Mouse (Mus musculus): ENCODE results near the gene Sp7. TPM values are rescaled to one million over a fixed set of nuclear protein-coding genes. Genes with fewer than 3 reads are reported as not detected.
"Not testable (repeated sequence)": the region's sequence is repeated elsewhere in the genome, so short reads cannot be mapped to it uniquely, and the experiment has no call there.

Gene Sp7
- total RNA-seq, 2 experiments from 2014 or later, result not detected

GRCm38 (mm10) chr15:102350942-102351291 lies 16.1 kb downstream of the Sp7 start:
- no peak for DNase-seq
- intact Hi-C loops (cut with DNase I), result no loop called here

DNA sequence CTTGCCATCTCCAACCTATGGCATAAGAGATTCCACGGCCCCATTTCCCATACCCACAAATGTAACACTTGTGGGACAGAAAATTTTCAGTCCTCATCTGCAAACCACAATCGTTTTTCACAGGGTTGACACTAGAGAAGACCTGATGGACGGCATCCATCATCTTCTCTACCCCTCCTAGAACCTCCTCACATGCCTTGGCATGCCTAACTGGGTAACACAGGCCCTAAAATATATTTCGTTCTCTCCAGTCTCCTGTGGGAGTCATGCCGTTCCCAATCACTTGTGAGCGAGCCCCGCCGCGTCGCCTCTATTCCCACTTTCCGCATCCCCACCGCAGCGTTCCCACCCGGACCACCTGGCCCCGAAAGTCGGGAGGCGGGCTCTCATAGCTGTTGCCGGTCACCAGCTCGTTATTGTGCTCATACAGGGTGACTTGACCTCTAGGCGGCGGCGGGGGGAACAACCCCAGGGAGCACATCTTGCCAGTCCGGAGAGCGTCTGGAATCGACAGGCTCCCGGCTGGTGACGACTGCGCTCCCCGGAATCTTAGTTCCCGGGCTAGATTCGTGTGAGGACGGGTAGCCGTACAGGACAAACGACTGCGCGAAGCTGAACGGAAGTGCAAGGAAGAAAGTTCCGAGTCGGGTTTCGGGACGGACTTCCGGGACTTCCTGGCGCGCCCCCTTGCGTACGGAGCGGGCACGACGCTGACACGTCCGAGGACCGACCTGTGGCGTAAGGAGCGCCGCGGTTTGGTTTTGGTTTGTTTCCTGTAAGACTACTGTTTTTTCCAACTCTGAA lies 16.6 kb downstream of the Sp7 start, which contains the start of gene Aaas:
Gene Aaas, minus strand, starts transcription at position 634 of the 804 bp plus-strand sequence.
- intact Hi-C loops (cut with DNase I), result no loop called here
- peak; percentile 96 to 97 for DNase-seq

- no peak for DNase-seq
- intact Hi-C loops (cut with DNase I), result no loop called here
Measured at GRCm38 (mm10) chr15:102346444-102346843, 20.5 kb downstream of the Sp7 start.

DNA sequence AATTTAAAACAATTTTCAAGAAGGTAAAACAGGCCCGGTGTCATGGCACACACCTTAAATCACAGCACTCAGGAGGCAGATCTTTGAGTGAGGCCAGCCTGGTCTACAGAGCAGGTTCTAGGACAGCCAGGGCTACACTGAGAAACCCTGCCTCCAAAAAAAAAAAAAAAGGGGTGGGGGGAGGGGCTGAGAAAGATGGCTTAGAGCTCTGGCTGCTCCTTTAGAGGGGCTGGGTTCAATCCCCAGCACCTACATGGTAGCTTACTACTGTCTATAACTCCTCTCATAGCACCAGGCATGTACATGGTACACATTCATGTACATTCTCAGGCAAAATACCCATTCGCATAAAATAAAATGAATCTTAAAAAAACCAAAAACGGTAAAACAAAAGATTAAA lies 22.5 kb downstream of the Sp7 start:
- intact Hi-C loops (cut with DNase I), result loop anchor here (5.0 kb wide), 1 partner anchor 78 kb away; no protein-coding TSS in a partner anchor

DNA sequence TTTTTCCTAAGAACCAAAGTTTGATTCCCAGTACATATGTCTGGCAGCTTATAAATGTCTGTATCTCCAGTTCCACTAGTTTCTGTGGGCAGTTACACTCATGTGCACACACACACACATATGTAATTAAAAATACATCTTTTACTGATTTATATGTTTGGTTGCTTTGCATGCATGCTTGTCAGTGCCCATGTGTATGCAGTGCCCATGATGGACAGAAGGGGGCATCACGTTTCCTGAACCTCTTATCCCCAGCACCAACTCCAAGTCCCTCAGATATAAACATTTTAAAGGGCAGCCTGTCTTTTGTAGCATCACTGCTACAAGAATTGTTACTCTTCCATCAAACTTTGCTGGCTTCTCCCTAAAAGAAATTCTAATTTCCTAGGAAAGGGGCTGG lies 25.4 kb downstream of the Sp7 start:
- peak; percentile 43 to 66 for DNase-seq
- intact Hi-C loops (cut with DNase I), result loop anchor here (5.0 kb wide), 1 partner anchor 81 kb away; no protein-coding TSS in a partner anchor

More for the DNA sequence above, 22.5 kb downstream of the Sp7 start:
- DNase-seq, result no peak

GRCm38 (mm10) chr15:102339612-102340011 lies 27.4 kb downstream of the Sp7 start:
- intact Hi-C loops (cut with DNase I), result loop anchor here (5.0 kb wide), 1 partner anchor 83 kb away; no protein-coding TSS in a partner anchor
- no peak for DNase-seq

DNA sequence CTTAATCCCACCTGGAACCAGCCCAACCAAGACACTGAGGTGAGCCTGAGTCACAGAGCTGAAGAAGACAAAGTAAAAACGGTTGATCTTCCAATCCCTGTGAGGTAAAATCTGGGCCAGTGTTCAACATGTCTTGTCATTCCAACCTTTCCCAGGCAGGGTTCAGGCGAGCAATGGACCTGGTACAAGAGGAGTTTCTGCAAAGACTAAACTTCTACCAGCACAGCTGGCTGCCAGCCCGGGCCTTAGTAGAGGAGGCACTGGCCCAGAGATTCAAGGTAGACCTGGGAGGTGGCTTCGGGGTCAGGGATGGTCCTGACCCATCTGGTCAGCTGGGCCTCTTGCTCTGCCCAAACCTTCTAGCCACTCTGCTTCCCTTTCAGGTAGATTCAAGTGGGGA lies 30.0 kb downstream of the Sp7 start:
- intact Hi-C loops (cut with DNase I), result no loop called here
- no peak for DNase-seq

DNA sequence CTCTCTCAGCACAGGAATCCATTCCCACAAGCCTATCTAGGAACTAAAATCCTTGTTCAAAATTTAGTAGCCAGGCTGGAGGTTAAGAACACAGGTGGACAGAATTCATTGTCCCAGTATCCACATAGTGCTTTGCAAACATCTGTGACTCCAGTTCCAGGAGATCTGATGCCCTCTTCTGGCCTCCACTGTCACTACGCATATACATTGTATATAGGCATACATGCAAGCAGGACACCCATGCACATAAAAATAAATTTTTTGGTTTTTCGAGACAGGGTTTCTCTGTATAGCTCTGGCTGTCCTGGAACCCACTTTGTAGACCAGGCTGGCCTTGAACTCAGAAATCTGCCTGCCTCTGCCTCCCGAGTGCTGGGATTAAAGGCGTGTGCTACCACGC lies 31.1 kb downstream of the Sp7 start:
- intact Hi-C loops (cut with DNase I); DNase-seq: not testable (repeated sequence)

DNA sequence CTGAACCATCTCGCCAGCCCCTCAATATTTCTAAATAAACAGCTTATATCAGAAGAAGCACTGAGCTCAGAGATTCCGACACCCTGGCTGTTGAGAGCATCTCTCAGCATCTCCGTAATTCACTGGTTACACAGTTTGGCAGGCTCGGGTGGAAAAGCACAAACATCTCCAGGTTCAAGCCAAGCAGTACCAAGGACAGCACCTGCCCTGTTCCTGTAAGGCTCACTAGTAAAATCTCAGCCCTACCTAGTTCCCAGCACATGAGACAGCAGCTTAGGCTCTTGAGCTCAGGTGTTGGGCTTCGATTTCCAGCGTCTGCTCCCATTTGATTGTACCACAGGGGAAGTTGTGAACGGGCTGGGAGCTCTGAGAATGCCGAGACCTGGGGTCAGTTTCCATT lies 31.7 kb downstream of the Sp7 start:
- intact Hi-C loops (cut with DNase I), result no loop called here
- no peak for DNase-seq

- intact Hi-C loops (cut with DNase I), result no loop called here
- peak; percentile 72 to 85 for DNase-seq
Measured at GRCm38 (mm10) chr15:102331610-102332015, 35.4 kb downstream of the Sp7 start, which contains the start of gene Myg1. Myg1 (plus strand) TSS chr15:102331709.

DNA sequence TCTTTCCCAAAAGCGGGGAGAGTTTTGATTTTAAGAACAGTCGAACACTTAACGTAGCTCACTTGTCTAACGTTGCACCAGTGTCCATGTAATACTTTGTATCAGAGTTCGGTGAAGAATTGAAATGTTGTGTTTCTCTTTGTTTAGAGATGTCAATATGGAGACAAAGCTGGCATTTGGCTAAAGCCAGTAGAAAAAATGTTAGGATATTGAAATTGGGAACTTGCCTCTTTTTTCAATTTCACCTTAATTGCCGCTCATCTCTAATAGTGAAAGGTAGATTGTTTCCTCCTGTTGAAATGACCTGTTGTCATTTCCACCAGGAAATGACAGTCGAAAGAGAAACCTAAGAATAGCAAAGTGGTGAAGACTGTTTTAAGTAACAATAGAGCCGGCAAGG lies 40.1 kb downstream of the Sp7 start:
- no peak for DNase-seq
- intact Hi-C loops (cut with DNase I), result no loop called here

- intact Hi-C loops (cut with DNase I), result no loop called here
Measured at GRCm38 (mm10) chr15:102326022-102326576, 40.9 kb downstream of the Sp7 start, which contains the start of gene Pfdn5. Pfdn5 (plus strand) TSS chr15:102326116.

DNA sequence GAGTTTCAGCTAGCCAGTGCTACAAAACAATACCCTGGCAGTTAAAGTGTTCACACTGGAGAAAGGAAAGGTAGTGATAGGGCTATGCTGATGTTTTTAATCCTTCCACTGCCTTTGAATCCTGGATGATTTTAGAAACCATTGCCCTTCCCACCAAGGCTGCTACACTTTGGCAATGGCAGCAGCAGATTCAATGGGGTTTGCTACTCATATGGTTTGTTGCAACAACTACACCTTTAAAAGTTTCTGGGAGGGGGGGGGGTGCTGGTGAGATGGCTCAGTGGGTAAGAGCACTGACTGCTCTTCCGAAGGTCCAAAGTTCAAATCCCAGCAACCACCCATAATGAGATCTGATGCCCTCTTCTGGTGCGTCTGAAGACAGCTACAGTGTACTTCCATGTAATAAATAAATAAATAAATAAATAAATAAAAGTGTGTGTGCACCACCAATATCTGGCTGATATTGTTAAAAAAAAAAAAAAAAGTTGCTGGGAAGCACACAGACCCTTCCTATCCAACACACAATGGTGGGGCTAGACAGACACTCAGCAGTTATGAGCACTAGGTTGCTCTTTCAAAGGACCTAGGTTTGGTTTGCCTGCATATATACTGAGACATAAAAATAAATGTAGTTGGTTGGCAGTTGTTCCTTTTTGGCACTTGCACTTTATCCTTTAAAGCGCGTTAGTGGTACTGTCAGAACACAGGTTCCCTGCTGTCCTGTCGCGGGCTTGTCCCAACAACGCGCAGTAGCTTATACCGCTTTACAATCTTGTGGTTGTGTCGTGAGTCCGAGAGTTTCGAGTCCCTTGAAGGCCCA lies 42.1 kb downstream of the Sp7 start:
- DNase-seq, result peak in 1 of 2 experiments; percentile 17
- intact Hi-C loops (cut with DNase I), result no loop called here

More at GRCm38 (mm10) chr15:102326022-102326576, 40.9 kb downstream of the Sp7 start, which contains the start of gene Pfdn5:
- DNase-seq, result peak; percentile 87 to 90

DNA sequence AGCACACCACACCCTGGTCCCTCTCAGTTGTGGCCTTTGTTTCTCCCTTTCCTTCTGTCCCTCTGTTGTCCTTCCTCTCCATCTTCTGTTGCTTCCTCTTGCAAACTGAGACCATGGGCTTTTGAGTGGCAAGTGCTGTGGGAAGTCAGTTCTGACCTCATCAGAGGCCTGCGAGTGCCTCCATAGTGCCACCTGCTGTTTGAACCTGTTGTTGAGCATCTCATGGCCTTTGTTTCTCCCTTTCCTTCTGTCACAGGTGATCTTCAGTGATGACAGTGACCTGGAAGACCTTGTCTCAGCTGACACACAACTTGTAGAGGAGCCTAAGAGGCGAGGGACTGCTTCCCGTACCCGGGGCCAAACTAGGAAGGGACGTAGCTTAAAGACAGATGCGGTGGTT lies 50.7 kb downstream of the Sp7 start:
- peak; percentile 69 to 83 for DNase-seq

DNA sequence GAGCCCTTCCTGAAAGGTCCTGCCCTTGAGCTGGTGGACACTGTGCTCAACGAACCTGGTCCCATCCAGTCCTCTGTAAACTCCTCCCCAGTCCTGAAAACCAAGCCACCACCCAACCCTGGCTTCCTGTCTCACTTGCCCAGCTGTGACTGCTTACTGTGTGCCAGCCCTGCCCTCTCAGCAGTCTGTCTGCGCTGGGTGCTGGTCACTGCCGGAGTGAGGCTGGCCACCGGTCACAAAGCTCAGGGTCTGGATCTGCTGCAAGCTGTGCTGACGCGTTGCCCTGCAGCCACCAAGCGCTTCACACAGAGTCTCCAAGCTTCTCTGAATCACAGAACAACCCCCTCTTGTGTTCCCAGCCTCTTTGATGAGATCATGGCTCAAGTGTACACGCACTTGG lies 51.7 kb downstream of the Sp7 start:
- intact Hi-C loops (cut with DNase I), result no loop called here
- DNase-seq, result peak in 1 of 2 experiments; percentile 23

More for the DNA sequence above, 50.7 kb downstream of the Sp7 start:
- intact Hi-C loops (cut with DNase I), result loop anchor here (1.0 to 2.0 kb wide), 2 partner anchors 27 to 77 kb away; no protein-coding TSS in a partner anchor

DNA sequence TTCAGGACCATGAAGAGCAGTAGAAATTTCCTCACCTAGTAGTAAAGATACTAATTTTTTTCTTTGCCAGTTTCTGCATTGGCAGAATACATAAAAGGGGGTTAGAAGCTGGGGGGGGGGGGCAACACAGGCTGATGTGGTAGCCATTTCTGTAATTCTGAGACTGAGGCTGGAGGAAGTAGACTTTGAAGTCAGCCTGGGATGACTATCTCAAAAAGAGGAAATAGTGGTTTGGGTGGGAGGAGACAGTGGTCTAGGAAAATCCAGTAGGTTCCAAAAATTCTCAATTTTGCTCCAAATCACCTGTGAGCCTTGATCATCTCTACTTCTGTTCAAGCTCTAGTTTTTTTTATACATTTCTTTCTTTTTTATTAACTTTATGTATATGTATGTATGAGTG lies 55.5 kb downstream of the Sp7 start:
- DNase-seq, result no peak
- intact Hi-C loops (cut with DNase I), result no loop called here

GRCm38 (mm10) chr15:102310074-102310845 lies 56.7 kb downstream of the Sp7 start:
- DNase-seq, result peak; percentile 72 to 81
- intact Hi-C loops (cut with DNase I), result no loop called here

DNA sequence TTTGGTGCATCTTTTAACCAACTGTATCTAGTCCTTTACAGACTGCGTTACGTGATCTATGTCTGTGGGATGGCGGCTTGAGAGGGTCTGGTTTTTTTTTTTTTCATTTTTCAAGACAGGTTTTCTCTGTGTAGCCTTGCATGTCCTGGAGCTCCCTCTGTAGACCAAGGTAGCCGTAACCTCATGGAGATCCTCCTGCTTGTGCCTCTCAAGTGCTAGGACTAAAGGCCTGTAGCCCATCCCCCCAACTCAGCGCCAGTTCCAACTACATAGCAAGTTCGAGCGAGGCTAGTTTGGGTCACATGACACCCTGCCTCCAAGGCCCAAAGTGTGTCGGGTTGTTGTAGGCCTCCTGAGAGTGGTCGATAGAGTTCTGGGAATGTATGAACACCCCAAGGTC lies 58.3 kb downstream of the Sp7 start:
- intact Hi-C loops (cut with DNase I), result no loop called here
- no peak for DNase-seq

Data from heart, postnatal 14 days (tissue).